Mouse (Mus musculus): ENCODE results near the gene Sytl3. TPM values are rescaled to one million over a fixed set of nuclear protein-coding genes. Genes with fewer than 3 reads are reported as not detected.

Sytl3 gene
- polyA plus RNA-seq, 1 experiment from 2014 or later = 0.18 TPM

DNA sequence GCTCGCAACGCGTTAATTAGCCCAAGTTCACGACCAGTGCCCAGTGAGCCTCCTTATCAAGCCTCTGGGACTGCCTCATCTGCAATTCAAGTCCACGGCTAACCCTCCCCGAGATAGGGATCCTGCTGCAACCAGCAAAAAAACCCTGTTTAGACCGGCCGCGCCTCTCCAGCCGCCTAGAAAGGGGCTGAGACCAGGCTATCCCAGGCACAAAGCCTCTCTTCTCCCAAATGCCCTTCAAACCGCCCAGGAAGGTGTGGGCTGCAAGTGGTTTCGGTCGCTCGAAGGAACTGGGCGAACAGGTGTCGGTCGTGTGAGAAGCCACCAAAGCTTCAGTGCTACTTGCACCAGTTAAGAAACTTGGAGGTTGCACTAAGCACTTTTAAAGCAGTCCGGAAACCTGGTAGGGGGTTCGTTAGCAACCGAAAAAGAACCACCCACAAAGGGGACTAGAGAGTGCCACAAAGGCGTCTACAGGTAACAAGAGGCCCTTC is 123.2 kb downstream of the Sytl3 start:
- no peak overlapping the region for H3K27ac ChIP-seq (replicated peaks; ENCODE audit: low read depth, low read length)
- no peak for ATAC-seq (ENCODE audit: low FRiP score, low TSS enrichment)
- WGBS = under 1% methylated on average over 21 of the region's 21 CpGs

DNA sequence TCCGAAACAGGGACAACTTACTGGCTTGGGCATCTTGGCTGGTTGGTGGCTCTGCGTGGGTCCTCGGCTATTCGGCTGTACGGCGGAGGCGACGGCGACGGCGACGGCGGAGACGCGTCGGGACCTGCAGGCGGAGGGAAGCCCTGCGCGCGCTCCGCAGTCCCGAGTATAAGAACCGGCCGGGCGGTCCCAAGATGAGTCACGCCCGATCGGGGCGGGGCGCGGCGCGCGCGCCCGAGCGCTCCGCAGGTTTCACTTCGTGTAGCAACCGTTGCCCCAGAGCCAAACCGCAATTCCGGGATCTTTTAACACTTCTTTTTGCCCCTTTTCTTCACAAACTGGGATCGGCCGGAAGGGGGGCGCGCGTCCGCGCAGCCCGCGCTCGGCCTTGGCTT is 123.7 kb downstream of the Sytl3 start, which contains the start of gene Ezr:
Ezr (minus strand) TSS at position 174 of the 395 bp plus-strand sequence.
- peak within 1 kb of the TSS; percentile 61 for H3K4me3 ChIP-seq (replicated peaks; ENCODE audit: low read depth, low read length)
- ATAC-seq (ENCODE audit: low FRiP score, low TSS enrichment) = peak; percentile 68; the same call in 1 of the 2 replicates
- peaks cover 42% of the 10 kb centered on the region for H3K27me3 ChIP-seq (ENCODE audit: control insufficient read depth, insufficient read depth, low read length)
- no peaks in the 10 kb centered on the region for H3K36me3 ChIP-seq (ENCODE audit: control insufficient read depth, insufficient read depth, low read length)
- WGBS = under 1% methylated on average over 52 of the region's 52 CpGs
- H3K9me3 ChIP-seq (ENCODE audit: control insufficient read depth, low read length) = no peaks in the 10 kb centered on the region
- H3K9ac ChIP-seq (replicated peaks; ENCODE audit: low read length) = peak within 1 kb of the TSS; percentile 57
- H3K4me1 ChIP-seq (ENCODE audit: control insufficient read depth, insufficient read depth, low read length) = peaks cover 24% of the 10 kb centered on the region
- H3K27ac ChIP-seq (replicated peaks; ENCODE audit: low read depth, low read length) = no peak within 1 kb of the TSS
- peak; percentile 85 for DNase-seq
- peak within 1 kb of the TSS; percentile 99 for H3K4me2 ChIP-seq (ENCODE audit: low read length)

More for the DNA sequence above, 123.2 kb downstream of the Sytl3 start:
- Histone ChIP-seq H3K27me3 (ENCODE audit: control insufficient read depth, insufficient read depth, low read length) (peaks cover 42% of the 10 kb centered on the region), H3K4me1 (ENCODE audit: control insufficient read depth, insufficient read depth, low read length) (peaks cover 24% of the 10 kb centered on the region), H3K9me3 (ENCODE audit: control insufficient read depth, low read length) (no peaks in the 10 kb centered on the region), H3K4me2 (ENCODE audit: low read length) (peak overlapping the region; percentile 99), H3K9ac (replicated peaks; ENCODE audit: low read length) (peak overlapping the region; percentile 57), H3K4me3 (replicated peaks; ENCODE audit: low read depth, low read length) (peak overlapping the region; percentile 61), H3K36me3 (ENCODE audit: control insufficient read depth, insufficient read depth, low read length) (no peaks in the 10 kb centered on the region)
- DNase-seq = peak; percentile 47

DNA sequence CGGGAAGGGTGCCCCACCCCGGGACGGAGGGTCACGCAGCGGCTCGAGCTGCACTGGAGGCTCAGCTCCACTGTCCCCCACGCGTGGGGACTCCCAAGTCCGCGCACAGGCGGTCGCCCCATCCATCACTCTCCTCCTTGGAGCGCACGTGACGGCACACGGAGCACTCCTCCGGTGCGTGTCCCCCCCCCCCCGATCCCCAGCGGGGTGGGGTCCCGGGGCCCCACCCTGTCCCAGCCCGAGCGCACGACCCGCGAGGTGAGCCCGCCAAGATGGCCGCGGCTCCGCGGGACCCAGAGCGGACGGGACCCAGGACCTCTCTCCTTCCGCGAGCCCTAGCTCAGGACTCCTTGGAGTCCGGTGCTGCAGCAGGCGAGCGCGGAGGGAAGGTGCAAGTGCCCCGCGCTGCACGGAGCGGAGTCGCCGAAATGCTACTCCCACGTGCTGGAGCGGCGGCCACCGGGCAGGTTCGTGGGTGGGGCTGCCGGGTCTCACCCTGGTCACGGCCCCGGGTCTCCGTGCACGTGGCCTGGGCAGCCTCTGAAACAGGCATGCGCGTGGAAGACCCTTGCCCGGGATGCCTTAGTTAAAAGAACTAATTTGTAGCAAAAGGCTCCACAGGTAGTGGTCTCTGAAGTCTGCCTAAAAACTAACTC is 124.2 kb downstream of the Sytl3 start:
- H3K27ac ChIP-seq (replicated peaks; ENCODE audit: low read depth, low read length) = no peak overlapping the region
- H3K36me3 ChIP-seq (ENCODE audit: control insufficient read depth, insufficient read depth, low read length) = no peaks in the 10 kb centered on the region
- DNase-seq = peak; percentile 73
- peak; percentile 75 for ATAC-seq (ENCODE audit: low FRiP score, low TSS enrichment)
- WGBS = under 1% methylated on average over 48 of the region's 58 CpGs
- H3K9ac ChIP-seq (replicated peaks; ENCODE audit: low read length) = peak overlapping the region; percentile 57
- H3K27me3 ChIP-seq (ENCODE audit: control insufficient read depth, insufficient read depth, low read length) = peaks cover 42% of the 10 kb centered on the region
- peaks cover 24% of the 10 kb centered on the region for H3K4me1 ChIP-seq (ENCODE audit: control insufficient read depth, insufficient read depth, low read length)
- H3K4me2 ChIP-seq (ENCODE audit: low read length) = peak overlapping the region; percentile 99
- no peaks in the 10 kb centered on the region for H3K9me3 ChIP-seq (ENCODE audit: control insufficient read depth, low read length)
- H3K4me3 ChIP-seq (replicated peaks; ENCODE audit: low read depth, low read length) = peak overlapping the region; percentile 61

DNA sequence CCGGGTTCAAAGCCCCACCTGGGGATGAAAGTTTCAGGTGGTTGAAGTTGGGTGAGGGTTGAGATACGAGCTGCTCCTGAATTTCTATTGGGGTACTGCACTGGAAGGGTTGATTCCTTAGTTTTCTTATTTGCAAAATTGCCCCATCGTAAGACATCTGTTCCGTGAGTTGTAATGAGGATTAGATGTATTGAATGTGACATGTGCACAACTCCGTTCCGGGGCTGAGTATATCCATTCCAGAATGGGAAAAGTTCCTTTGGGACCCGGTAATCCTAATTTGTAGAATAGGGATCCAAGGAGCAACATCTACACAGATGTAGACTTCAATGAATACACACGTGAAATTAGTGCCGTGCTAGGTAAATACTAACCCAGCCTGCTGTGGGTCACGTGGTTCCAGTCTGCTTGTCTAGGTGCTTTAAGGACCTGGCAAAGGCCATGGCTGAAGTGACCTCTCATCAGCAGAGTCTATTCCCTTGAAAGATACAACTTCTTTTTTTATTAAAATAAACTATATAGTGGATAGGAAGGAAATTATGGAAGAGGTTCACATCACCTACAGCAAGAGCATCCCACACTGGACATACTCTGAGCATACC is 125.0 kb downstream of the Sytl3 start:
- 25% methylated on average over 10 of the region's 10 CpGs for WGBS
- peak overlapping the region; percentile 99 for H3K4me2 ChIP-seq (ENCODE audit: low read length)
- no peak overlapping the region for H3K9ac ChIP-seq (replicated peaks; ENCODE audit: low read length)
- H3K4me3 ChIP-seq (replicated peaks; ENCODE audit: low read depth, low read length) = peak overlapping the region; percentile 61; the same call in 1 of the 2 replicates
- peaks cover 42% of the 10 kb centered on the region for H3K27me3 ChIP-seq (ENCODE audit: control insufficient read depth, insufficient read depth, low read length)
- ATAC-seq (ENCODE audit: low FRiP score, low TSS enrichment) (no peak), DNase-seq (no peak)
- H3K4me1 ChIP-seq (ENCODE audit: control insufficient read depth, insufficient read depth, low read length) = peaks cover 18% of the 10 kb centered on the region
- no peaks in the 10 kb centered on the region for H3K9me3 ChIP-seq (ENCODE audit: control insufficient read depth, low read length)
- H3K27ac ChIP-seq (replicated peaks; ENCODE audit: low read depth, low read length) = no peak overlapping the region
- no peaks in the 10 kb centered on the region for H3K36me3 ChIP-seq (ENCODE audit: control insufficient read depth, insufficient read depth, low read length)

DNA sequence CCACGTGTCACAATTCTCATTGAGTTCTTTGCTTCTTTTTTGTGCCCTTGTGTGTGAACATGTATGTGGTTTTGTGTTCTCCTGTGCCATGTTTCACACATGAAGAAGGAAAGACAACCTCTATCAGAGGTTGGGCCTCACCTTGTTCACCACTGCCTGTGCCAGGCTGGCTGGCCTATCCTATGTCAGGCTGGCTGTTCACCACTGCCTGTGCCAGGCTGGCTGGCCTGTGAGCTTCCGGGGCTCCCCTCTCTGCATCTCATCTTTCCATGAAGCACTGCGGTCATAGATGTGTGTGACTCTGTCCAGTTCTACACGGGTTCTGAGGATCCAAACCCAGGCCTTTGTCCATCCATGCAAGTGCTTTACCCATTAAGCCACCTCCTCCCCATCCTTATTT is 128.3 kb downstream of the Sytl3 start:
- Histone ChIP-seq H3K9ac (replicated peaks; ENCODE audit: low read length) (no peak overlapping the region), H3K4me1 (ENCODE audit: control insufficient read depth, insufficient read depth, low read length) (peaks cover 3% of the 10 kb centered on the region), H3K9me3 (ENCODE audit: control insufficient read depth, low read length) (no peaks in the 10 kb centered on the region), H3K27ac (replicated peaks; ENCODE audit: low read depth, low read length) (no peak overlapping the region), H3K27me3 (ENCODE audit: control insufficient read depth, insufficient read depth, low read length) (peaks cover 14% of the 10 kb centered on the region), H3K4me3 (replicated peaks; ENCODE audit: low read depth, low read length) (no peak overlapping the region), H3K36me3 (ENCODE audit: control insufficient read depth, insufficient read depth, low read length) (no peaks in the 10 kb centered on the region), H3K4me2 (ENCODE audit: low read length) (no peak overlapping the region)
- DNase-seq (no peak), ATAC-seq (ENCODE audit: low FRiP score, low TSS enrichment) (no peak)
- 88% methylated on average over 4 of the region's 4 CpGs for WGBS

Other genes starting within 250 kb of the Sytl3 start
- gene Dynlt1b, start 229.0 kb upstream of the Sytl3 start, polyA plus RNA-seq (2014; fragmentation: Nextera tagmentation; extraction: Ambion mirVana) = 1,329 and 1,495 TPM in 2 replicates
- gene Dynlt1c, start 57.4 kb upstream of the Sytl3 start, polyA plus RNA-seq (2014; fragmentation: Nextera tagmentation; extraction: Ambion mirVana) = 54.8 and 56.2 TPM in 2 replicates
- gene Dynlt1f, start 3.2 kb upstream of the Sytl3 start, polyA plus RNA-seq (2014; fragmentation: Nextera tagmentation; extraction: Ambion mirVana) = 370 and 378 TPM in 2 replicates
- 20.8 and 27.8 TPM in 2 replicates for gene Ezr, start 123.7 kb downstream of the Sytl3 start, polyA plus RNA-seq (2014; fragmentation: Nextera tagmentation; extraction: Ambion mirVana)

Data from midbrain, embryonic 14.5 days (tissue).